Comparison of ENCODE assay signal across 11 mouse cellular contexts in genomic region chr17:36786483-36786886, GRCm38 (mm10). TPM values are rescaled to one million over a fixed set of nuclear protein-coding genes. Genes with fewer than 3 reads are reported as not detected.
DNase-seq lines count a peak whose midpoint lies in the region; ATAC-seq lines count a peak whose summit lies in the region.
"Not testable (repeated sequence)": the region's sequence is repeated elsewhere in the genome, so short reads cannot be mapped to it uniquely, and the experiment has no call there.
"Had no signal": no experiment of that assay in that cellular context is flagged by ENCODE, and none has a peak within 500 bp of the region (broad histone marks: within the 10 kb centered on the region; RNA-seq: fewer than 3 reads in every experiment).

No protein-coding gene starts in this region.

- DNase-seq in CD8-positive naive resting alpha-beta T cell, adult 2 months (ENCODE audit: low read depth in 2 of 2, low spot score in 2 of 2) = peak; percentile 5 to 34
- DNase-seq in adrenal gland, postnatal 25 days = peak; percentile 7
- DNase-seq in embryo, embryonic 10.5 days (ENCODE audit: low spot score) = peak; percentile 26
- peak; percentile 18 for DNase-seq in heart, adult 8-10 months (ENCODE audit: low spot score)
- peak; percentile 7 to 46 for DNase-seq in kidney, adult 8-10 months
- peak; percentile 5 to 6 for DNase-seq in left cerebral cortex, postnatal 36 days (ENCODE audit: low spot score in 2 of 2)
- DNase-seq in testis, postnatal 10 days (ENCODE audit: low spot score) = peak; percentile 50

- not testable (repeated sequence) for H3K4me1 ChIP-seq in midbrain, embryonic 13.5 days (replicated peaks)

- H3K27ac ChIP-seq in midbrain, embryonic 13.5 days = not testable (repeated sequence)

- not testable (repeated sequence) for H3K36me3 ChIP-seq in midbrain, embryonic 13.5 days

- 0 out of 2 replicates have a peak, but pooled peaks have one; percentile 65 for ATAC-seq in midbrain, embryonic 13.5 days

- 44% methylated on average over 1 of the region's 1 CpGs for WGBS in midbrain, embryonic 13.5 days

- intact Hi-C loops in left cerebral cortex, postnatal 36 days (cut with DNase I) = loop anchor here (2.0 kb wide), 1 partner anchor 428 kb away; no protein-coding TSS in a partner anchor

- not testable (repeated sequence) for H3K4me3 ChIP-seq in midbrain, embryonic 13.5 days (replicated peaks)

- not testable (repeated sequence) for H3K9ac ChIP-seq in midbrain, embryonic 13.5 days (replicated peaks)

- not testable (repeated sequence) for H3K9me3 ChIP-seq in midbrain, embryonic 13.5 days

- H3K4me2 ChIP-seq in midbrain, embryonic 13.5 days (replicated peaks) = not testable (repeated sequence)

- H3K27me3 ChIP-seq in midbrain, embryonic 13.5 days = not testable (repeated sequence)

RNA-seq across cellular contexts. Expression of gene H2-M10.5, which starts 13.8 kb away (rescaled TPM):
- not detected in 2 replicates for total RNA-seq in adrenal gland, postnatal 25 days (2021)
- total RNA-seq in heart, adult 8-10 months (2022) = not detected
- not detected for total RNA-seq in left cerebral cortex, postnatal 36 days (2021)
- polyA plus RNA-seq in midbrain, embryonic 13.5 days (2015; fragmentation: Nextera tagmentation; extraction: Ambion mirVana) = not detected in 2 replicates
- total RNA-seq: heart, postnatal 25 days had no signal
- polyA plus RNA-seq: forebrain, embryonic 13.5 days; liver, embryonic 13.5 days had no signal

RNA-seq across cellular contexts. Expression of gene H2-M10.6, which starts 25.5 kb away (rescaled TPM):
- total RNA-seq in adrenal gland, postnatal 25 days (2021) = not detected in 2 replicates
- total RNA-seq in heart, adult 8-10 months (2022) = not detected
- total RNA-seq in left cerebral cortex, postnatal 36 days (2021) = not detected
- not detected in 2 replicates for polyA plus RNA-seq in midbrain, embryonic 13.5 days (2015; fragmentation: Nextera tagmentation; extraction: Ambion mirVana)
- total RNA-seq: heart, postnatal 25 days had no signal
- polyA plus RNA-seq: forebrain, embryonic 13.5 days; liver, embryonic 13.5 days had no signal

RNA-seq across cellular contexts. Expression of gene Trim26, which starts 50.4 kb away (rescaled TPM):
- total RNA-seq in adrenal gland, postnatal 25 days (2021) = 69.2 and 77.1 TPM in 2 replicates
- total RNA-seq in heart, adult 8-10 months (2022) = 10 to 100 TPM; 19.6 to 20.5 (median 19.9) TPM
- total RNA-seq in left cerebral cortex, postnatal 36 days (2021) = 10 to 100 TPM; 18.1 to 20.4 TPM
- polyA plus RNA-seq in midbrain, embryonic 13.5 days (2015; fragmentation: Nextera tagmentation; extraction: Ambion mirVana) = 46.4 and 46.6 TPM in 2 replicates
